Mouse (Mus musculus) G1E (cell line): Measurements from ENCODE around the gene Eif3f. TPM values are rescaled to one million over a fixed set of nuclear protein-coding genes. Genes with fewer than 3 reads are reported as not detected.

Experiments
- ATAC-seq: 2 replicates; pipeline ENCODE4 v1.8.0; 2016; ENCODE audit warnings: mild to moderate bottlenecking; ENCODE audit not compliant: insufficient number of reproducible peaks, poor library complexity, low FRiP score, severe bottlenecking; ENCODE audit errors: extremely low read depth
- DNase-seq: peaks from one replicate; pipeline ENCODE4 v3.0.0; 2012; ENCODE audit warnings: low spot score
- H3K27me3 ChIP-seq: 2 replicates; pipeline ENCODE4 v1.6.1; 2012; ENCODE audit warnings: mild to moderate bottlenecking, low read length, inconsistent platforms; ENCODE audit not compliant: insufficient read depth
- H3K36me3 ChIP-seq: replicated peaks from 2 replicates; pipeline ENCODE3; 2012; ENCODE audit warnings: mild to moderate bottlenecking, inconsistent platforms
- H3K4me1 ChIP-seq: 2 replicates; pipeline ENCODE4 v1.6.1; 2012; ENCODE audit warnings: low read depth, low read length, inconsistent platforms, mixed read lengths; ENCODE audit not compliant: insufficient read depth
- H3K4me3 ChIP-seq: 2 replicates; pipeline ENCODE4 v1.5.1; 2012; ENCODE audit warnings: low read depth, mild to moderate bottlenecking, inconsistent platforms, low read length, moderate library complexity, mixed read lengths
- H3K9me3 ChIP-seq: replicated peaks from 2 replicates; pipeline ENCODE4 v1.6.1; 2012; ENCODE audit warnings: inconsistent platforms
- CTCF ChIP-seq: IDR thresholded peaks from 2 replicates; pipeline ENCODE4 v1.5.1; 2012; ENCODE audit warnings: low read depth, low read length, inconsistent platforms, mixed read lengths
- GATA1 ChIP-seq: IDR thresholded peaks from 2 replicates; pipeline ENCODE4 v1.6.1; 2012; ENCODE audit warnings: borderline replicate concordance, low read length, inconsistent platforms, mixed read lengths
- GATA2 ChIP-seq: IDR thresholded peaks from 2 replicates; pipeline ENCODE4 v1.6.1; 2012; ENCODE audit warnings: low read depth, low read length, inconsistent platforms, borderline replicate concordance
- POLR2AphosphoS5 ChIP-seq: IDR thresholded peaks from 2 replicates; pipeline ENCODE4 v1.6.1; 2012; ENCODE audit warnings: low read depth, low read length, inconsistent platforms; ENCODE audit not compliant: insufficient replicate concordance
- TAL1 ChIP-seq: conservative IDR thresholded peaks from 2 replicates; pipeline ENCODE4 v1.6.1; 2012; ENCODE audit warnings: low read depth, low read length, inconsistent platforms, mixed read lengths
- polyA plus RNA-seq: library from polyadenylated mRNA; stranded (reverse); fragments of >175 nt; gene quantifications from 2 replicates; pipeline ENCODE4 v1.2.3, GENCODE M21; 2012
- total RNA-seq, 2 experiments: library from RNA; stranded (forward) in 1 of 2; stranded (reverse) in 1 of 2; fragments of 200-1000 nt in 1 of 2; fragments of >200 nt in 1 of 2; fragmentation: Nextera tagmentation in 1 of 2; gene quantifications; 2 replicates each; pipeline ENCODE4 v1.2.3; 2014 to 2017

The Eif3f gene
- total RNA-seq (2014; fragmentation: Nextera tagmentation) (206 and 223 TPM in 2 replicates), total RNA-seq (2017) (111 and 137 TPM in 2 replicates), polyA plus RNA-seq (677 and 1,007 TPM in 2 replicates)

DNA sequence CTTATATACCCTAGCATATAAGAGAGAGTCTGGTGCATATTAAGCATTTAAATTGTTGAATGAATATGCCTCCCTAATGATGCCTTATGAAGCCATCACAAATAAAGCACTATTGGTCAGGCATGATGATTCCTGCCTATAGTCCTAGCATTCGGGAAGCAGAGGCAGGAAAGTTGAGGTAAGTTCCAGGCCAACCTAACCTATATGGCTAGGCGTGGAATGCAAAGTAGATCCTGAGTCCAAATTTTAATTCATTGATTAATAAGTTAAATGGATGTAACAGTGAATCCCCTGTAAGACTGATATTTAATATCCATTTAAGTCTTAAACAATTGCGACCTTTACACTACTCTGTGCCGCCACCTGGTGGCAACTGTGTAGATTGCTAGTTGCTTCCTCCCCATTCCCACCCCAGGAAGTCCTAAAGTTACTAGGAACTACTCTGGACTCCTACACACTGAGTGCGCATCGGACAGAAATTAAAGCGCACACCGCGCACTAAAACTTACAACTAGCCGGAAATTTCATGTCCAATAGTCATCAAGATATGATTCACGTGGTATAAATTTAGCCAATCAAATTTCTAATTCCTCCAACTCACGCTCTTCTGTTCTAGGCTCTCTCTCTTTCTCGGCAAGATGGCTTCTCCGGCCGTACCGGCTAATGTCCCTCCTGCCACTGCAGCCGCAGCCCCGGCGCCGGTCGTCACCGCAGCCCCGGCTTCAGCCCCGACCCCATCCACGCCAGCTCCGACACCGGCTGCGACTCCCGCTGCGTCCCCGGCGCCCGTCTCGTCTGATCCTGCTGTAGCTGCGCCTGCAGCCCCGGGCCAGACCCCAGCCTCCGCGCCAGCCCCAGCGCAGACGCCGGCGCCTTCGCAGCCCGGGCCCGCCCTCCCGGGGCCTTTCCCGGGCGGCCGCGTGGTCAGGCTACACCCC lies at the start of gene Eif3f:
TSS of gene Eif3f (plus strand) at position 624 of the 938 bp plus-strand sequence.
- peaks cover 48% of the 10 kb centered on the region for H3K4me1 ChIP-seq
- TF ChIP-seq CTCF, result peak; percentile 71
- no peak for TF ChIP-seq GATA2
- TF ChIP-seq GATA1, result no peak
- TF ChIP-seq TAL1, result no peak
- TF ChIP-seq POLR2AphosphoS5, result no peak
- peaks cover 39% of the 10 kb centered on the region for H3K36me3 ChIP-seq
- H3K9me3 ChIP-seq, result no peaks in the 10 kb centered on the region
- ATAC-seq, result peak; percentile 90
- 0 out of 2 replicates have a peak, but pooled peaks cover 3% of the 10 kb centered on the region for H3K27me3 ChIP-seq
- DNase-seq, result peak; percentile 94
- peak within 1 kb of the TSS; percentile 91 for H3K4me3 ChIP-seq

GRCm38 (mm10) chr7:108884906-108885305 lies 49.3 kb upstream of the Eif3f start, which contains the start of gene Olfr518:
Gene Olfr518 (minus strand): TSS chr7:108885006.
- ATAC-seq (no peak), DNase-seq (no peak)
- Histone ChIP-seq H3K4me3 (no peak within 1 kb of the TSS), H3K36me3 (no peaks in the 10 kb centered on the region), H3K27me3 (0 out of 2 replicates have a peak, but pooled peaks cover 3% of the 10 kb centered on the region), H3K4me1 (no peaks in the 10 kb centered on the region), H3K9me3 (no peaks in the 10 kb centered on the region)
- no peak for TF ChIP-seq POLR2AphosphoS5
- no peak for TF ChIP-seq GATA1
- TF ChIP-seq CTCF, result no peak
- TF ChIP-seq GATA2, result no peak
- no peak for TF ChIP-seq TAL1

- Histone ChIP-seq H3K9me3 (no peaks in the 10 kb centered on the region), H3K36me3 (no peaks in the 10 kb centered on the region), H3K4me1 (no peaks in the 10 kb centered on the region), H3K4me3 (no peak within 1 kb of the TSS), H3K27me3 (no peaks in the 10 kb centered on the region)
- ATAC-seq (no peak), DNase-seq (no peak)
- TF ChIP-seq POLR2AphosphoS5 (no peak), CTCF (no peak), GATA2 (no peak), TAL1 (no peak), GATA1 (no peak)
Observed at GRCm38 (mm10) chr7:108894320-108894719, 39.9 kb upstream of the Eif3f start, which contains the start of gene Olfr519. Gene Olfr519 (minus strand): TSS chr7:108894420.

- H3K4me1 ChIP-seq, result no peaks in the 10 kb centered on the region
- TF ChIP-seq GATA2 (no peak), TAL1 (no peak), POLR2AphosphoS5 (no peak), CTCF (no peak), GATA1 (no peak)
- H3K27me3 ChIP-seq, result no peaks in the 10 kb centered on the region
- H3K9me3 ChIP-seq, result no peaks in the 10 kb centered on the region
- no peaks in the 10 kb centered on the region for H3K36me3 ChIP-seq
- DNase-seq, result no peak
- H3K4me3 ChIP-seq, result no peak overlapping the region
- ATAC-seq, result no peak
Observed at GRCm38 (mm10) chr7:108903969-108904368, 30.2 kb upstream of the Eif3f start.

DNA sequence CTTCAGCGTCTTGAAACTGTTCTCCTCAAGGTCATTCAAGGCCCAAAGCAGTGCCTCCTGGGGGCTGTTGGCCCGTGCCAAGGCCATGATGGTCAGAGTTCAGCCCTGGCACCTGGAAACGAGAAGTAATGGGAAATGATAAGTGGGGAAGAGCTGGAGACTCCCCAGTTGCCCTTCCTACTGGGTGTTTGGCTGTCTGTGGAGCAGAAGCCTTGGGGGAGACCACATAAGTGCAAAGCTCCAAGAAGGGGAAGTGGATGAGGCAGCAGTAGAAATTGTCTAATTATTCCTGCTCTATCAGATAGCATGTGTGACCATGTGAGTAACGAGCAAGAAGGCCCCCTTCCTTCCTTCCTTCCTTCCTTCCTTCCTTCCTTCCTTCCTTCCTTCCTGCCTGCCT lies 7.2 kb upstream of the Eif3f start:
- no peak for DNase-seq
- H3K4me1 ChIP-seq, result peaks cover 34% of the 10 kb centered on the region
- H3K9me3 ChIP-seq, result no peaks in the 10 kb centered on the region
- no peak overlapping the region for H3K4me3 ChIP-seq
- ATAC-seq, result no peak
- H3K27me3 ChIP-seq, result peaks cover 11% of the 10 kb centered on the region; the same call in 1 of the 2 replicates
- peaks cover 11% of the 10 kb centered on the region for H3K36me3 ChIP-seq
- no peak for TF ChIP-seq TAL1
- no peak for TF ChIP-seq POLR2AphosphoS5
- no peak for TF ChIP-seq GATA1
- TF ChIP-seq CTCF, result no peak
- no peak for TF ChIP-seq GATA2

- Histone ChIP-seq H3K9me3 (no peaks in the 10 kb centered on the region), H3K4me3 (no peak overlapping the region), H3K4me1 (peaks cover 34% of the 10 kb centered on the region), H3K36me3 (peaks cover 11% of the 10 kb centered on the region), H3K27me3 (0 out of 2 replicates have a peak, but pooled peaks cover 9% of the 10 kb centered on the region)
- TF ChIP-seq POLR2AphosphoS5 (no peak), GATA2 (no peak), CTCF (no peak), GATA1 (no peak), TAL1 (no peak)
- ATAC-seq (no peak), DNase-seq (no peak)
Observed at GRCm38 (mm10) chr7:108928280-108929188, 5.7 kb upstream of the Eif3f start.
